Mouse (Mus musculus) liver, postnatal 0 days (tissue): ENCODE results near the gene Hoxb2. TPM values are rescaled to one million over a fixed set of nuclear protein-coding genes. Genes with fewer than 3 reads are reported as not detected.
A peak's percentile ranks its signal among the peaks of the same experiment; 100 is the strongest.

Source experiments
- ATAC-seq: fragments of 200-750 bp; cut with Nextera tagmentation; 2 replicates; pipeline ENCODE4 v1.8.0; 2017; ENCODE audit warnings: mild to moderate bottlenecking, moderate library complexity
- DNase-seq: peaks from one replicate; pipeline ENCODE4 v3.0.0-alpha.2; 2016
- H3K27ac ChIP-seq: fragments of 300-500 bp; sonication (generic); 2 replicates; pipeline ENCODE4 v1.5.1; 2014; ENCODE audit warnings: antibody characterized with exemption, moderate library complexity, mild to moderate bottlenecking, low read depth
- H3K27me3 ChIP-seq: fragments of 300-500 bp; sonication (generic); 2 replicates; pipeline ENCODE4 v1.6.1; 2014; ENCODE audit warnings: low read length, control low read depth, mixed read lengths; ENCODE audit not compliant: insufficient read depth
- H3K36me3 ChIP-seq: fragments of 300-500 bp; sonication (generic); replicated peaks from 2 replicates; pipeline ENCODE4 v1.6.1; 2014; ENCODE audit warnings: mild to moderate bottlenecking, control low read depth, low read length, moderate library complexity, mixed read lengths; ENCODE audit not compliant: insufficient read depth
- H3K4me1 ChIP-seq: fragments of 300-500 bp; sonication (generic); 2 replicates; pipeline ENCODE4 v1.6.1; 2014; ENCODE audit warnings: antibody characterized with exemption, mild to moderate bottlenecking, control low read depth; ENCODE audit not compliant: insufficient read depth
- H3K4me2 ChIP-seq: fragments of 300-500 bp; sonication (generic); 2 replicates; pipeline ENCODE4 v1.6.1; 2014; ENCODE audit warnings: low read depth, mild to moderate bottlenecking, low read length, moderate library complexity, mixed read lengths
- H3K4me3 ChIP-seq: fragments of 300-500 bp; sonication (generic); 2 replicates; pipeline ENCODE4 v1.5.1; 2014; ENCODE audit warnings: low read depth, low read length
- H3K9ac ChIP-seq: fragments of 300-500 bp; sonication (generic); replicated peaks from 2 replicates; pipeline ENCODE4 v1.6.1; 2014; ENCODE audit warnings: mild to moderate bottlenecking, moderate library complexity
- H3K9me3 ChIP-seq: fragments of 300-500 bp; sonication (generic); 2 replicates; pipeline ENCODE4 v1.6.1; 2016; ENCODE audit warnings: mild to moderate bottlenecking, control low read depth, low read length, mixed read lengths
- CTCF ChIP-seq: sonication (generic); IDR thresholded peaks from 2 replicates; pipeline ENCODE4 v1.5.1; 2016; ENCODE audit warnings: antibody characterized with exemption, low read depth
- EP300 ChIP-seq: IDR thresholded peaks from 2 replicates; pipeline ENCODE4 v1.6.1; 2016; ENCODE audit warnings: antibody characterized with exemption, low read depth, mild to moderate bottlenecking
- WGBS: fragments of 180-500 bp; shearing (Covaris S2); extraction: QIAGEN DNeasy Blood & Tissue Kit; methylation state at CpG from one replicate; pipeline ENCODE4 v1.1.7; 2014; ENCODE audit not compliant: insufficient replicate concordance; 5-methylcytosine and 5-hydroxymethylcytosine counted together
- microRNA counts: library from miRNA; unstranded; fragments of <30 nt; microRNA quantifications from one replicate; lab custom pipeline; 2015
- microRNA-seq: library from miRNA; unstranded; fragments of <30 nt; microRNA quantifications from one replicate; pipeline ENCODE4, GENCODE M21; 2016
- polyA plus RNA-seq: library from polyadenylated mRNA; unstranded; fragments of >200 nt; fragmentation: Nextera tagmentation; extraction: Ambion mirVana; gene quantifications from 2 replicates; pipeline ENCODE4 v1.2.1, GENCODE M21; 2015

The Hoxb2 gene
- polyA plus RNA-seq, 1 experiment from 2014 or later, result 0.67 TPM

DNA sequence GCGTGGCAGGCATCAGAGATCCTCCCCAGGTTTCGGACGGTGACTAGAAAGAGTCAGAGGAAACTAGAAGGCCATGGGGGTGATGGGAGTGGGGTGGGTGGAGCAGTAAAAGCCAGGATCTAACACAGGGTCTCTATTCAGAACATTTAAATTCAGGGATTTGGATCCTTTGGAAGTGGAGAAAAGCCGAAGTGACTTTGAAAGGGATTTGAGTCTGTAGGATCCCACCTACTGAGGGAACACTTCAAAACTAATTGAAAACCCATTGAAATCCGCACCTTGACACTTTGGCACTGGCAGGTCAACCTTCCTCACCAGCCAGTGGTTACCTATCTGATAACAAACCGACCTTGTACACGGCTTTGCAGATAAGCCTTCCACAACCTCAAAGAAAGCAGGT, 24.5 kb downstream of the Hoxb2 start:
- H3K36me3 ChIP-seq, result no peaks in the 10 kb centered on the region
- no peak overlapping the region for H3K27ac ChIP-seq
- H3K27me3 ChIP-seq, result peaks cover 41% of the 10 kb centered on the region
- ATAC-seq, result no peak
- H3K4me2 ChIP-seq, result no peak overlapping the region
- no peak for DNase-seq
- H3K4me3 ChIP-seq, result no peak overlapping the region
- H3K9me3 ChIP-seq, result no peaks in the 10 kb centered on the region
- no peak overlapping the region for H3K9ac ChIP-seq
- WGBS, result 37% methylated on average over 7 of the region's 7 CpGs
- no peaks in the 10 kb centered on the region for H3K4me1 ChIP-seq
- TF ChIP-seq CTCF, result no peak
- no peak for TF ChIP-seq EP300

DNA sequence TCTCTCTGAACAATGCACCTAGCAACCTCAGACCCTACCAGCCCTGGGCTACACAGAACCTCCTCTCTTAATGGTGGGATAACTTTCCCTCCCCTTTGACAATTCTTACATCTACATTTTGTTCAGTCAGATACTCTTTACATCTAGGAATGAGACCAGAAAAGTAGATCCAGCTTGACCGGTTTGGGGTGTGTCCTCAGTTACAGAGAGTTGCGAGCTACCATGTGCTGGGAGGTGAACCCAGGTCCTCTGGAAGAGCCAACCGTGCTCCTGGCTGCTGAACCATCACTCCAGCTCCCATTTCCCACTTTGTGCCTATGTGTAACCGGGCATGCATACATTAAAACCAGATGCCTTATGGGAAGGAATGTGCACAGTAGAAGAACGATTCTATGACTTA, 33.1 kb downstream of the Hoxb2 start:
- TF ChIP-seq EP300, result no peak
- no peak for TF ChIP-seq CTCF
- 54% methylated on average over 5 of the region's 5 CpGs for WGBS
- no peak overlapping the region for H3K4me3 ChIP-seq
- no peaks in the 10 kb centered on the region for H3K9me3 ChIP-seq
- H3K36me3 ChIP-seq, result no peaks in the 10 kb centered on the region
- DNase-seq (no peak), ATAC-seq (no peak)
- H3K27ac ChIP-seq, result no peak overlapping the region
- H3K4me2 ChIP-seq, result no peak overlapping the region
- no peak overlapping the region for H3K9ac ChIP-seq
- H3K27me3 ChIP-seq, result peaks cover 15% of the 10 kb centered on the region
- H3K4me1 ChIP-seq, result no peaks in the 10 kb centered on the region

DNA sequence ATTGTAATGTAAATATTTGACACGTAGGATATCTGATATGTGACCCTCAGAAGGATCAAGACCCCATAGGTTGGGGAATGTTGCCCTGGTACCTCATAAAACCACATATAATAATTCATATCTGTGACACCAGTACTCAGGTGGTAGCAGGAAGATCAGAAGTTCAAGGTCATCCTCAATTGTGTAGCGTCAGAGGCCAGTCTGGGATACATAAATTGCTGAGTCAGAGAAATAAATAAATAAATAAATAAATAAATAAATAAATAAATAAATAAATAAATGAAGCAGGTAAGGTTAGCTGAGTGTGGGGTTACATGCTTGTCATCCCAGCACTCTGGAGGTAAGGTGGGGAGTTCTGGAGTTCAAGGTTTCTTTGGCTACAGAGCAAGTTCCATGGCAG, 37.3 kb downstream of the Hoxb2 start:
- Histone ChIP-seq H3K27ac (no peak overlapping the region), H3K4me3 (no peak overlapping the region), H3K36me3 (no peaks in the 10 kb centered on the region), H3K9me3 (no peaks in the 10 kb centered on the region), H3K4me2 (no peak overlapping the region), H3K4me1 (no peaks in the 10 kb centered on the region), H3K27me3 (peaks cover 5% of the 10 kb centered on the region; the same call in 1 of the 2 replicates), H3K9ac (no peak overlapping the region)
- ATAC-seq (no peak), DNase-seq (no peak)
- no peak for TF ChIP-seq EP300
- TF ChIP-seq CTCF, result no peak
- 76% methylated on average over 2 of the region's 2 CpGs for WGBS

GRCm38 (mm10) chr11:96396772-96397626, 46.7 kb downstream of the Hoxb2 start:
- DNase-seq (no peak), ATAC-seq (no peak)
- 36% methylated on average over 15 of the region's 15 CpGs for WGBS
- Histone ChIP-seq H3K4me2 (no peak overlapping the region), H3K36me3 (no peaks in the 10 kb centered on the region), H3K4me3 (no peak overlapping the region), H3K9me3 (no peaks in the 10 kb centered on the region), H3K27me3 (peaks cover 4% of the 10 kb centered on the region; the same call in 1 of the 2 replicates), H3K9ac (no peak overlapping the region), H3K27ac (no peak overlapping the region), H3K4me1 (no peaks in the 10 kb centered on the region)
- TF ChIP-seq CTCF, result no peak
- TF ChIP-seq EP300, result no peak

GRCm38 (mm10) chr11:96397806-96398335, 47.5 kb downstream of the Hoxb2 start:
- Histone ChIP-seq H3K9me3 (no peaks in the 10 kb centered on the region), H3K36me3 (no peaks in the 10 kb centered on the region), H3K4me3 (no peak overlapping the region), H3K27ac (no peak overlapping the region), H3K9ac (no peak overlapping the region), H3K4me1 (no peaks in the 10 kb centered on the region), H3K4me2 (no peak overlapping the region), H3K27me3 (peaks cover 4% of the 10 kb centered on the region; the same call in 1 of the 2 replicates)
- no peak for ATAC-seq
- TF ChIP-seq EP300, result no peak
- TF ChIP-seq CTCF, result no peak
- WGBS, result 51% methylated on average over 7 of the region's 7 CpGs
- DNase-seq, result no peak

GRCm38 (mm10) chr11:96399923-96400322, 49.6 kb downstream of the Hoxb2 start:
- no peak for ATAC-seq
- no peak for TF ChIP-seq CTCF
- TF ChIP-seq EP300, result no peak
- WGBS, result 14% methylated on average over 8 of the region's 8 CpGs
- no peak overlapping the region for H3K27ac ChIP-seq
- H3K27me3 ChIP-seq, result peaks cover 7% of the 10 kb centered on the region; the same call in 1 of the 2 replicates
- no peak overlapping the region for H3K4me2 ChIP-seq
- H3K4me1 ChIP-seq, result no peaks in the 10 kb centered on the region
- no peaks in the 10 kb centered on the region for H3K9me3 ChIP-seq
- no peak overlapping the region for H3K4me3 ChIP-seq
- H3K36me3 ChIP-seq, result no peaks in the 10 kb centered on the region
- peak; percentile 19 for DNase-seq
- no peak overlapping the region for H3K9ac ChIP-seq

MicroRNA genes within 50 kb of the gene (microRNA counts, 519-probe panel; counts per million panel counts)
- microRNA mmu-miR-10a (lab: Ali Mortazavi, UCI), result 4,464 counts per million, percentile 51 among the panel's probes with 10 or more counts

Small RNAs within 50 kb of the gene (microRNA-seq; reads per million reads assigned to microRNA genes)
- gene Mir10a, result 6,191 reads per million, percentile 89 among the genes with 10 or more reads in this experiment

Other genes with a start within 250 kb of the Hoxb2 start
- gene Calcoco2, start 238.6 kb upstream of the Hoxb2 start, polyA plus RNA-seq, result not detected in 2 replicates
- not detected in 2 replicates for gene Ttll6, start 216.7 kb upstream of the Hoxb2 start, polyA plus RNA-seq
- not detected in 2 replicates for gene Hoxb13, start 156.2 kb upstream of the Hoxb2 start, polyA plus RNA-seq
- gene Hoxb9, start 79.1 kb upstream of the Hoxb2 start, polyA plus RNA-seq, result not detected in 2 replicates
- not detected in 2 replicates for gene Hoxb8, start 68.6 kb upstream of the Hoxb2 start, polyA plus RNA-seq
- 0.27 and 0.51 TPM in 2 replicates for gene Hoxb7, start 63.9 kb upstream of the Hoxb2 start, polyA plus RNA-seq
- gene Hoxb6, start 58.0 kb upstream of the Hoxb2 start, polyA plus RNA-seq, result not detected in 2 replicates
- 0.75 and 0.91 TPM in 2 replicates for gene Hoxb5, start 47.2 kb upstream of the Hoxb2 start, polyA plus RNA-seq
- 0.22 and 0.27 TPM in 2 replicates for gene Hoxb4, start 32.3 kb upstream of the Hoxb2 start, polyA plus RNA-seq
- 0.19 and 0.26 TPM in 2 replicates for gene Hoxb3, start 27.2 kb upstream of the Hoxb2 start, polyA plus RNA-seq
- gene Hoxb1, start 15.2 kb downstream of the Hoxb2 start, polyA plus RNA-seq, result not detected in 2 replicates
- 0.35 and 0.45 TPM in 2 replicates for gene Skap1, start 114.1 kb downstream of the Hoxb2 start, polyA plus RNA-seq